Mouse (Mus musculus): ENCODE measurements at regions not wholly inside any gene's neighbourhood (a gene's known extent, or its start where the extent isn't known, plus 50 kb on each side); places are given as distances from the start of the nearest gene placed in this dataset.
A peak's percentile ranks its signal among the peaks of the same experiment; 100 is the strongest.

DNA sequence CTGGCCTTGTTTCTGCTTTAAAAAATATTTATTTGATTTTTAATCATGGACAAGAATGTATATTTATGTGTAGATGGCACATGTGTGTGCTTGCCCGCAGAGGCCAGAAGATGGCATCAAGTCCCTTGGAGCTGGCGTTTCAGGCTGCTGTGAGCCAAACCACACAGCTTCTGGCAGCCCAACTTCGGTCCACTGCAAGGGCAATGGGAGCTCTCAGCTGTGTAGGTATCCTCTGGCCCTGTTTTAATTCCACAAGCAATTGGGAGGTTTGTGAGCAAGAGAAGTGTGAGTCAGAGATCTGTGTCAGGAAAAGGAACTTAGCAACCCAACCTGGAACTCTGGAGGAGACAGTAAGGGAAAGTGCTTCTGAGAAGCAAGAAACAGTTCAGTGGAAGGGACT, 125.3 kb upstream of the Dnajc19 start:
- Histone ChIP-seq H3K4me3 (ENCODE audit: low read depth, low read length) (no peak overlapping the region), H3K27me3 (ENCODE audit: control insufficient read depth, insufficient read depth, low read length) (no peaks in the 10 kb centered on the region), H3K36me3 (ENCODE audit: control insufficient read depth, insufficient read depth, low read length) (no peaks in the 10 kb centered on the region), H3K27ac (ENCODE audit: insufficient read depth, low read depth, low read length) (no peak overlapping the region), H3K4me1 (ENCODE audit: control insufficient read depth, insufficient read depth, insufficient read length, low read length) (no peaks in the 10 kb centered on the region)
- WGBS = 79% methylated on average over 3 of the region's 3 CpGs
- TF ChIP-seq POLR2A (IDR thresholded peaks at IDR 0.05; ENCODE audit: low read depth, low read length) (no peak), CTCF (IDR thresholded peaks at IDR 0.05; ENCODE audit: extremely low read depth, insufficient read length, insufficient replicate concordance, low read depth, low read length) (no peak)

DNA sequence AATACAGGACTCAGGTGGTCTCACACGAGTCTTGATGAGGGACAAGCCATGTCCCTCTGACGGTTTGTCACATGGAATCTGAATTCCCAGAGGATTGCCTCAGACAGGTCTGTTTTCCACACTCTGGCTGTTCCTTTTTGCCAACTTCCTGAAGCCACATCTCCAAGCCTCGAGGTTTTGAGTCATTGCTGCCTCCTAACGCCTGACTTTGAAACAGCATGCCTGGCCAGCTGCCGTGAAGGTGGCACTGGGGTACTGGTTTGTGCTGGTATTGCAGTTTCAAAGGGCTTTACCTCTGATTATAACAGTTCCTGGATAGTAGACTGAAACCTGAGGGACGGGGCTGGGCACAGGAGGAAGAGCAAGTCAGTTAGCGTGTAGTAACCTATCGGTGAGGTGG, 117.1 kb upstream of the Dnajc19 start:
- Histone ChIP-seq H3K4me3 (ENCODE audit: low read depth, low read length) (no peak overlapping the region), H3K27me3 (ENCODE audit: control insufficient read depth, insufficient read depth, low read length) (no peaks in the 10 kb centered on the region), H3K36me3 (ENCODE audit: control insufficient read depth, insufficient read depth, low read length) (no peaks in the 10 kb centered on the region), H3K4me1 (ENCODE audit: control insufficient read depth, insufficient read depth, insufficient read length, low read length) (no peaks in the 10 kb centered on the region), H3K27ac (ENCODE audit: insufficient read depth, low read depth, low read length) (no peak overlapping the region)
- TF ChIP-seq CTCF (IDR thresholded peaks at IDR 0.05; ENCODE audit: extremely low read depth, insufficient read length, insufficient replicate concordance, low read depth, low read length) = peak; percentile 13; the same call in 1 of the 2 replicates
- TF ChIP-seq POLR2A (IDR thresholded peaks at IDR 0.05; ENCODE audit: low read depth, low read length) = no peak
- 30% methylated on average over 8 of the region's 8 CpGs for WGBS

DNA sequence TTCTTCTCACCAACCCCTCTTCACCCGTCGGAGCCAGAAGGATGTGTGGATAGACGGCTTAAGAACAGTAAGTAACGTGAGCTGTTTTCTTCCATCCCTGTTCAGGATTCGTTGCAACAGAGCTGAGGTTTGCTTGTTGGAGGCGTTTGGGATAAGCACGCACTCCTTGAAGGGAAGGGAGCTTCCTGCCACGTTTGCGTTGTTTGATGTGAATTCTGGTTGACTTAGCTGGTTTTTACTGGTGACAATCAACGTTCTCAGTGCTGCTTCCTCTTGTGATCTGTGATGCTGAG, 116.0 kb upstream of the Dnajc19 start:
- Histone ChIP-seq H3K27me3 (ENCODE audit: control insufficient read depth, insufficient read depth, low read length) (no peaks in the 10 kb centered on the region), H3K36me3 (ENCODE audit: control insufficient read depth, insufficient read depth, low read length) (no peaks in the 10 kb centered on the region), H3K27ac (ENCODE audit: insufficient read depth, low read depth, low read length) (no peak overlapping the region), H3K4me1 (ENCODE audit: control insufficient read depth, insufficient read depth, insufficient read length, low read length) (no peaks in the 10 kb centered on the region), H3K4me3 (ENCODE audit: low read depth, low read length) (no peak overlapping the region)
- TF ChIP-seq POLR2A (IDR thresholded peaks at IDR 0.05; ENCODE audit: low read depth, low read length) (no peak), CTCF (IDR thresholded peaks at IDR 0.05; ENCODE audit: extremely low read depth, insufficient read length, insufficient replicate concordance, low read depth, low read length) (no peak)
- 24% methylated on average over 10 of the region's 10 CpGs for WGBS

DNA sequence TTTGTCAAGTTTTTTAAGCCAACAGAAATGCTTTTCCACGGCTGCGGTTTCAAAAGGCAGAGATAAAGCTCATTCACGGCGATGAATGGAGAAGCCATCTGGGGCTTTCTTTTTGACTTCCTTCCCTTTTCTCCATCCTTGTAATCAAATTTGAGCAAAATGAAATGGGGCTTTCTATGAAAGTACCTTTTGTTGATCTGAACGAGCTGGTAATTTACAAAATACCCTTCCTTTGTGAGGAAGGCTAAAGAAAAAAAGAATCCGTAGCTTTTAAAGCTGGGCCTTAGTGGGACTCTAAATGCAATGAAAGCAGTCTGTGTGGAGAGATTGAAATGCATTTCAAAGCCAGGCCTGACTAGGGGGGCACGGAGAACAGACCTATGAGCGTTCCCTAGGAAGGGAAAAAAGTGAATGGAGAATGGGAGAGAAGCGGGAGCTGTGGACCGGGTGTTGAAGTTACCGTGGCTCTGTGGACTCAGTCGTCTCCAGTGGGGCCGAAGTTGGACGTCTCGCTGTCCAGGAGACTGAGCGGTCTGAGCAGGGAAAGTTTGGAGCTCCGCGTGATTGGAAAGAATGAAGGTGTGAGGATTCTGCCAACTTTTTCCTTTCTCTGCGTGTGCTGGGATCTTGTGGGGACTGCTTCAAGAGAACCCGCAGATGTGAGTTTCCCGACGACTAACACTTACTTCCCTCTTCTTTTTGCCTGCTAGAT, 115.5 kb upstream of the Dnajc19 start:
- H3K27ac ChIP-seq (ENCODE audit: insufficient read depth, low read depth, low read length) = no peak overlapping the region
- H3K4me1 ChIP-seq (ENCODE audit: control insufficient read depth, insufficient read depth, insufficient read length, low read length) = no peaks in the 10 kb centered on the region
- H3K36me3 ChIP-seq (ENCODE audit: control insufficient read depth, insufficient read depth, low read length) = no peaks in the 10 kb centered on the region
- WGBS = 50% methylated on average over 22 of the region's 22 CpGs
- no peaks in the 10 kb centered on the region for H3K27me3 ChIP-seq (ENCODE audit: control insufficient read depth, insufficient read depth, low read length)
- TF ChIP-seq POLR2A (IDR thresholded peaks at IDR 0.05; ENCODE audit: low read depth, low read length) (no peak), CTCF (IDR thresholded peaks at IDR 0.05; ENCODE audit: extremely low read depth, insufficient read length, insufficient replicate concordance, low read depth, low read length) (no peak)
- H3K4me3 ChIP-seq (ENCODE audit: low read depth, low read length) = no peak overlapping the region

DNA sequence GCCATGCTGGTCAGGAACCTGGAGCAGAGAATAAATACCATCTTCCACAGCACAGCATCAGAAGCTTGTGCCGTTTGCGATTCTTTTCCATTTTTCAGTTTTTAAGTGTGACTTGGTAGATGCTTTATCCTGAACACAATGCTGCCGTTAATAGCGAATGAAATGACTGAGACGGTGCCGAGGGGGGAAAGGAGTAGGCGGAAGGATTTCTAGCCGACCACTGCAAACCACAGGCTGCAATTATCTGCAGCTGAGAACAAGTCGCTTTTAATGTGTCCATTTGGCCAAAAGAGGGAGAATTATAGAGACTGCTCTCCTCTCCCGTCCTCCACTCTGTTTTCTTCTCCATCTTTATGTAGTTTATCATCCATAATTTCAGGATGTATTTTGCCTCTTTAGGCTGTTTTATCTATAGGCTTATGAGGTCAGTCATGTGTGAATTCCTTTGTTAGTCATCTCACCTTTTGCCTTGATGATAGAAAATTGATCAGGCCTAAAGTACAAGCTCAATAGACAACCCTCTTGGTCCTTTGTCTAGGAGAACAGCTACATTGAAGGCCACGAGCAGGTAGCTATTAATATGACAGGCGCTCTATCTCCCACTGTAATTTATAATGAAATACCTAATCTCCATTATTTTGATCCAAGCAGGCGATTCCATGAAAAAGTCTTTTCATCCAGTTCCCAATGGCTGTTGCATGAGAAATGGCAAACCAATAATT, 114.8 kb upstream of the Dnajc19 start:
- Histone ChIP-seq H3K4me1 (ENCODE audit: control insufficient read depth, insufficient read depth, insufficient read length, low read length) (no peaks in the 10 kb centered on the region), H3K27me3 (ENCODE audit: control insufficient read depth, insufficient read depth, low read length) (no peaks in the 10 kb centered on the region), H3K27ac (ENCODE audit: insufficient read depth, low read depth, low read length) (no peak overlapping the region), H3K4me3 (ENCODE audit: low read depth, low read length) (no peak overlapping the region), H3K36me3 (ENCODE audit: control insufficient read depth, insufficient read depth, low read length) (no peaks in the 10 kb centered on the region)
- TF ChIP-seq POLR2A (IDR thresholded peaks at IDR 0.05; ENCODE audit: low read depth, low read length) = no peak
- no peak for TF ChIP-seq CTCF (IDR thresholded peaks at IDR 0.05; ENCODE audit: extremely low read depth, insufficient read length, insufficient replicate concordance, low read depth, low read length)
- 79% methylated on average over 13 of the region's 13 CpGs for WGBS

DNA sequence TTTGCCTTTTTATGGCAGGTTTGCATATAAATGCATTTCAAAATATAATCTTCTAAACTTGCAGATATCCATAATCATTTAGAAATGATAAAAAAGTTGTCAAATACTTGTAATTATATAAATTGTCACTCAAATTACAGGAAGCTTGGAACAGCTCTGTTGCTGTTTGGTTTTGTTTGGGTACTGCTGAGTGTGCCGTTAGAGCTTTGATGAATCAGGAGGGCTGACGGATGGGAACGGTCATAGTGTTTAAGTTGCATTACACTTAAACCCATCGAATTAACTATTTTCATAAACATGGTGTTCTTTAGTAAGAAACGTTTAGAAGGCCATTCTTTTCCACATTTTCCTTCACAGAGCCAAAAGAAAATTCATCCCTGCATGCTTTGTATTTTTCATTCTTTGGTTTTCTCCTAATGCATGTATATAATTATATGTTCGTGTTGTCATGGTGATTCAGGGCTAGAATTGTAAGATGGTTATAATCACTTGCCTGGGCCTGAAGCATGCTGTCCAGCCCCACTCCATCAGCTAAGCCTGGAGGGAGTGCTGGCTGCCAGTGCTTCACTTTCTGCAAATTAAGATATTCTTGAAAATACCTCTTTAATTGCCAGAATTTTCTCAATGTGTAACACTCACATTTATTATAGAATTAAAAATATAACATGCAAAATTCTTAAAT, 92.4 kb upstream of the Dnajc19 start:
- Histone ChIP-seq H3K4me1 (ENCODE audit: control insufficient read depth, insufficient read depth, insufficient read length, low read length) (no peaks in the 10 kb centered on the region), H3K27me3 (ENCODE audit: control insufficient read depth, insufficient read depth, low read length) (no peaks in the 10 kb centered on the region), H3K27ac (ENCODE audit: insufficient read depth, low read depth, low read length) (no peak overlapping the region), H3K4me3 (ENCODE audit: low read depth, low read length) (no peak overlapping the region), H3K36me3 (ENCODE audit: control insufficient read depth, insufficient read depth, low read length) (no peaks in the 10 kb centered on the region)
- no peak for TF ChIP-seq POLR2A (IDR thresholded peaks at IDR 0.05; ENCODE audit: low read depth, low read length)
- TF ChIP-seq CTCF (IDR thresholded peaks at IDR 0.05; ENCODE audit: extremely low read depth, insufficient read length, insufficient replicate concordance, low read depth, low read length) = no peak
- WGBS = 74% methylated on average over 6 of the region's 6 CpGs

DNA sequence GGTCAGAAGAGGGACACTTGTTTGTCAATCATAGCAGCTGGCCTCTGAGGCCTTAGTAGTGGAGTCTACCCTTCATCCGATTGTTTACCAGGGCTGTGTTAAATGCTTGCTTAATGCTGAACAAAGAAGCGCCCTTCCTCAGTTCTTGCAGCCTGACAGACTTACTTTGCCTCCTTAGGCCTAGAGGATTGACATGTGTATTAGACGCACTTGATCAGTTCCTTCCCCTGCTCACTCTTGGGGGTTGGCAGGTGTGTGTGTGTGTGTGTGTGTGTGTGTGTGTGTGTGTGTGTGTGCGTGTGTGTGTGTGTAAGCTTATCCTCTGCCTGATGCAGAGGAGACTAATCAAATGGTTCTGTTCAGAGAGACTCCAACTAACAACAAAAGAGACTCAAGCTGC, 91.8 kb upstream of the Dnajc19 start:
- no peaks in the 10 kb centered on the region for H3K36me3 ChIP-seq (ENCODE audit: control insufficient read depth, insufficient read depth, low read length)
- 74% methylated on average over 4 of the region's 4 CpGs for WGBS
- TF ChIP-seq POLR2A (IDR thresholded peaks at IDR 0.05; ENCODE audit: low read depth, low read length) = no peak
- TF ChIP-seq CTCF (IDR thresholded peaks at IDR 0.05; ENCODE audit: extremely low read depth, insufficient read length, insufficient replicate concordance, low read depth, low read length) = no peak

More for the DNA sequence above, 91.8 kb upstream of the Dnajc19 start:
- H3K27me3 ChIP-seq (ENCODE audit: control insufficient read depth, insufficient read depth, low read length) = no peaks in the 10 kb centered on the region
- no peak overlapping the region for H3K4me3 ChIP-seq (ENCODE audit: low read depth, low read length)
- H3K27ac ChIP-seq (ENCODE audit: insufficient read depth, low read depth, low read length) = no peak overlapping the region
- H3K4me1 ChIP-seq (ENCODE audit: control insufficient read depth, insufficient read depth, insufficient read length, low read length) = no peaks in the 10 kb centered on the region
